Mouse (Mus musculus): ENCODE measurements around the gene Setd5. TPM values are rescaled to one million over a fixed set of nuclear protein-coding genes. Genes with fewer than 3 reads are reported as not detected.

The Setd5 gene
- polyA plus RNA-seq, 1 experiment from 2014 or later: 47.5 TPM

- 88% methylated on average over 2 of the region's 2 CpGs for WGBS
- no peak for ATAC-seq (ENCODE audit: low FRiP score, low read depth)
Measured at GRCm38 (mm10) chr6:113040319-113040718, 36.8 kb upstream of the Setd5 start.

GRCm38 (mm10) chr6:113041215-113041990, 35.8 kb upstream of the Setd5 start:
- 89% methylated on average over 11 of the region's 11 CpGs for WGBS
- no peak for ATAC-seq (ENCODE audit: low FRiP score, low read depth)

More at GRCm38 (mm10) chr6:113040319-113040718, 36.8 kb upstream of the Setd5 start:
- Histone ChIP-seq H3K27ac (replicated peaks) (no peak overlapping the region), H3K4me3 (no peak overlapping the region), H3K36me3 (no peaks in the 10 kb centered on the region), H3K27me3 (no peaks in the 10 kb centered on the region), H3K9ac (no peak overlapping the region), H3K9me3 (no peaks in the 10 kb centered on the region), H3K4me2 (no peak overlapping the region), H3K4me1 (replicated peaks) (peaks cover 17% of the 10 kb centered on the region)

GRCm38 (mm10) chr6:113045575-113045974, 31.6 kb upstream of the Setd5 start:
- H3K9ac ChIP-seq: peak overlapping the region; percentile 58
- H3K4me1 ChIP-seq (replicated peaks): peaks cover 23% of the 10 kb centered on the region
- H3K4me2 ChIP-seq: peak overlapping the region; percentile 72
- H3K36me3 ChIP-seq: peaks cover 10% of the 10 kb centered on the region; the same call in 1 of the 2 replicates
- H3K27ac ChIP-seq (replicated peaks): peak overlapping the region; percentile 83
- peak; percentile 65 for ATAC-seq (ENCODE audit: low FRiP score, low read depth)
- no peaks in the 10 kb centered on the region for H3K9me3 ChIP-seq
- no peaks in the 10 kb centered on the region for H3K27me3 ChIP-seq
- under 1% methylated on average over 11 of the region's 11 CpGs for WGBS
- peak overlapping the region; percentile 55 for H3K4me3 ChIP-seq

More at GRCm38 (mm10) chr6:113041215-113041990, 35.8 kb upstream of the Setd5 start:
- Histone ChIP-seq H3K27ac (replicated peaks) (no peak overlapping the region), H3K4me2 (no peak overlapping the region), H3K4me1 (replicated peaks) (peaks cover 19% of the 10 kb centered on the region), H3K4me3 (no peak overlapping the region), H3K9ac (no peak overlapping the region), H3K27me3 (no peaks in the 10 kb centered on the region), H3K36me3 (no peaks in the 10 kb centered on the region), H3K9me3 (no peaks in the 10 kb centered on the region)

- Histone ChIP-seq H3K27me3 (no peaks in the 10 kb centered on the region), H3K4me3 (peak within 1 kb of the TSS; percentile 55), H3K9ac (peak within 1 kb of the TSS; percentile 58), H3K27ac (replicated peaks) (peak within 1 kb of the TSS; percentile 83), H3K4me2 (peak within 1 kb of the TSS; percentile 72), H3K9me3 (no peaks in the 10 kb centered on the region), H3K4me1 (replicated peaks) (peaks cover 23% of the 10 kb centered on the region), H3K36me3 (peaks cover 15% of the 10 kb centered on the region)
- 1% methylated on average over 59 of the region's 59 CpGs for WGBS
- ATAC-seq (ENCODE audit: low FRiP score, low read depth): peak; percentile 100
Measured at GRCm38 (mm10) chr6:113046041-113046975, 30.9 kb upstream of the Setd5 start, which contains the start of gene Thumpd3. Gene Thumpd3 (plus strand): TSS chr6:113046225.

DNA sequence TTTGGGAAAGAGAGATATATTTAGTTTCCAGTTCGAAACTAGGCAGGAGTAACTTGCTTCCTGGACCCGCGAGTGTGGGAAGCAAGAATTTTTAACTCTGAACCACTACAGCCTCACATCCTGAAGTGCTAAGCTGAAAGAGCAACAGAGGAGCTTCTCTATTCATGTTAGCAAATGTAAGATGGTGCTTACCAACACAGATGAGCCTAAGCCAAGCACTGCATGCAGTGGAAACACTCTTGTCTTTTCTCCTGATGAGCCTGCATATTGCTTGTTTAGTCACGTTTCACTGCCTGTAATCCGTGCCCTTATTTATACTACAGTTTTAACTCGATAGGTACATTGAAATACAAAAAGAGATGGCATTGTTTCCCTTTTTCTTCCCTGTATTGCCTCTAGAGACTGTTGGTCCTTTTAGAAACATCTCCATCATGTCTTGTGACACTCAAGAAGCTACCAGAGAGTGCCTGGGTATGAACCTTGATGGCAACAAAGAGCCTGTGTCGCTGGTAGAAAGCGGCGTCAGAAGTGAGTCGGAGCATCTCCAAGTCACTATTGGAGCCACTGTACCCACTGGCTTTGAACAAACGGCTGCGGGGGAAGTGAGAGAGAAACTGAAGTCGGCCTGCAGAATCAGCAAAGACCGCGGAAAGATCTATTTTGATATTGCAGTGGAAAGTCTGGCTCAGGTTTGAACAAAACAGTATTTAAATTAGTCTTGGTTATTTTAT, 30.0 kb upstream of the Setd5 start:
- peaks cover 20% of the 10 kb centered on the region for H3K36me3 ChIP-seq
- H3K4me3 ChIP-seq: peak overlapping the region; percentile 55
- H3K9me3 ChIP-seq: no peaks in the 10 kb centered on the region
- peak overlapping the region; percentile 55; the same call in 1 of the 2 replicates for H3K9ac ChIP-seq
- H3K4me1 ChIP-seq (replicated peaks): peaks cover 23% of the 10 kb centered on the region
- no peaks in the 10 kb centered on the region for H3K27me3 ChIP-seq
- peak overlapping the region; percentile 83; the same call in 1 of the 2 replicates for H3K27ac ChIP-seq (replicated peaks)
- no peak for ATAC-seq (ENCODE audit: low FRiP score, low read depth)
- peak overlapping the region; percentile 72 for H3K4me2 ChIP-seq
- 69% methylated on average over 15 of the region's 15 CpGs for WGBS

- peaks cover 29% of the 10 kb centered on the region for H3K36me3 ChIP-seq
- H3K27ac ChIP-seq (replicated peaks): no peak overlapping the region
- no peak overlapping the region for H3K4me2 ChIP-seq
- H3K9ac ChIP-seq: no peak overlapping the region
- ATAC-seq (ENCODE audit: low FRiP score, low read depth): no peak
- peaks cover 23% of the 10 kb centered on the region for H3K4me1 ChIP-seq (replicated peaks)
- no peaks in the 10 kb centered on the region for H3K9me3 ChIP-seq
- H3K4me3 ChIP-seq: no peak overlapping the region
- WGBS: 98% methylated on average over 2 of the region's 2 CpGs
- H3K27me3 ChIP-seq: no peaks in the 10 kb centered on the region
Measured at GRCm38 (mm10) chr6:113048371-113048770, 28.8 kb upstream of the Setd5 start.

DNA sequence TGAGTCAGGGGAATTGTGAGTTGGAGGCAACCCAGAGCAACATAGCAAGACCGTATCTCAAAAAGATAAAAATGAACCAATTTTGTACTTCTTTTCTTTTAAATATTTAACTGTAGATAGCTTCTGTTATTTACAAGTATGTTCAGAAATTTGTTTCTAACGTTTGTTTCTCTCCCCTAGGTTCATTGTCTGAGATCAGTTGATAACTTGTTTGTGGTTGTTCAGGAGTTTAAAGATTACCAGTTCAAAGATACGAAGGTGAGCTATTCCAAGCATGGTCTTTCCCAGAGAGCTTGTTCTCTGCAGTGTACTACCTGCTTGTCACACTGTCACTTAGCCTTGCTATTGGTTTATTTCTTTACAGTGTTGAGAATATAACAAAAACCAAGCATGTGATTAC, 28.0 kb upstream of the Setd5 start:
- Histone ChIP-seq H3K4me2 (no peak overlapping the region), H3K27me3 (no peaks in the 10 kb centered on the region), H3K4me3 (no peak overlapping the region), H3K36me3 (peaks cover 32% of the 10 kb centered on the region), H3K27ac (replicated peaks) (no peak overlapping the region), H3K9me3 (no peaks in the 10 kb centered on the region), H3K9ac (no peak overlapping the region), H3K4me1 (replicated peaks) (peaks cover 23% of the 10 kb centered on the region)
- ATAC-seq (ENCODE audit: low FRiP score, low read depth): no peak
- WGBS: 94% methylated on average over 3 of the region's 3 CpGs

DNA sequence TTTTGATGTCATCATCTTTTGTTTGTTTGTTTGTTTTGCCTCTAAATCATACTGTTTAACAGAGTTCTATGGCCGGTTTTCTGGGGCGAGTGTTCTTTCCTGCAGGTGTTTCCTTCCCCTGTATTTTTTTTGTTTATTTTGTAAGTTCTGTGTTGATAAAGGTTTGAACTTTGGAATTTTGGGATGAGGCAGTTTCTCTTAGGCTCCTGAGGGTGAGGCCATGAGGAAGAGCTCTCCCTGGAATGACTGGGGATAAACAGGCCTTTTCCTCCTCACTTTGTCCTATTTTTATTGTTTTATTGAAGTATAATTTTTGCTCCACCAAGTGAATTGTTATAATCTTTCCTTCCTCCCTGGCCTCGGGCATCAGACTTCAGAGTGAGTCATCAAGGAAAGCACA, 24.2 kb upstream of the Setd5 start:
- Histone ChIP-seq H3K36me3 (peaks cover 57% of the 10 kb centered on the region), H3K4me1 (replicated peaks) (peaks cover 3% of the 10 kb centered on the region; the same call in 1 of the 2 replicates), H3K4me3 (no peak overlapping the region), H3K27ac (replicated peaks) (no peak overlapping the region), H3K27me3 (no peaks in the 10 kb centered on the region), H3K9ac (no peak overlapping the region), H3K4me2 (no peak overlapping the region), H3K9me3 (no peaks in the 10 kb centered on the region)
- WGBS: 83% methylated on average over 3 of the region's 3 CpGs
- no peak for ATAC-seq (ENCODE audit: low FRiP score, low read depth)

- H3K9me3 ChIP-seq: no peaks in the 10 kb centered on the region
- H3K27me3 ChIP-seq: no peaks in the 10 kb centered on the region
- no peak overlapping the region for H3K4me2 ChIP-seq
- 91% methylated on average over 6 of the region's 6 CpGs for WGBS
- no peak for ATAC-seq (ENCODE audit: low FRiP score, low read depth)
- H3K36me3 ChIP-seq: peaks cover 65% of the 10 kb centered on the region
- H3K4me1 ChIP-seq (replicated peaks): no peaks in the 10 kb centered on the region
- no peak overlapping the region for H3K4me3 ChIP-seq
- no peak overlapping the region for H3K9ac ChIP-seq
- H3K27ac ChIP-seq (replicated peaks): no peak overlapping the region
Measured at GRCm38 (mm10) chr6:113054552-113055107, 22.5 kb upstream of the Setd5 start.

DNA sequence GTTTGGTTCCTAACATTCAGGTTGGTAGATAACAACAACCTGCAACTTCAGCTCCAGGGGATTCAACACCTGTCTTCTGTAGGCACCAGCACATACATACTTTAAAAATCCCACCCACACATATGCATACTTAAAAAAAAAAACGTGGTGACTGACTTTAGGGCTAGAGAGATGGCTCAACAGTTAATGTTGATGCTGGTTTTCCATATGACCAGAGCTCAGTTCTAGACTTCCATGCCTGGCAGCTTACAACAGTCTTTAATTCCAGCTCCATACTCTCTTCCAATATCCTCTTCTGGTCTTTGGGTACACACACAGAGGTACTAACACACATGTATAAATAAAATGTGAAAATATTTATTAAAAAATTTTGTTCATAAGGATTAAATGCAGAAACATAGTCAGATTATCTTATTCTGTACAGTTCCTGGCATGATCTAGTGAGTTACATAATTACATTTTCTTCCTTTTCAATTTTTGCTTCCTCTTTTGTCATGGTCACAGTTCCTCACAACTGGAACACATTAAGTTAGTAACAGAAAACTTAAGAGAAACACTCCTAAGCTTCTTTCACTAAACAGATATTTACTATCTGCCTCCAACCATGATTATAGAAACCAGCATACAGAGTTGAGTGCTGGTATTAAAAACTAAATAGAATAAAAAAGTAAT, 16.1 kb upstream of the Setd5 start:
- H3K27ac ChIP-seq (replicated peaks): no peak overlapping the region
- ATAC-seq (ENCODE audit: low FRiP score, low read depth): no peak
- no peak overlapping the region for H3K4me3 ChIP-seq
- peaks cover 82% of the 10 kb centered on the region for H3K36me3 ChIP-seq
- H3K4me2 ChIP-seq: no peak overlapping the region
- H3K4me1 ChIP-seq (replicated peaks): no peaks in the 10 kb centered on the region; the same call in 1 of the 2 replicates
- 81% methylated on average over 1 of the region's 1 CpGs for WGBS
- no peaks in the 10 kb centered on the region for H3K9me3 ChIP-seq
- H3K9ac ChIP-seq: no peak overlapping the region
- no peaks in the 10 kb centered on the region for H3K27me3 ChIP-seq

DNA sequence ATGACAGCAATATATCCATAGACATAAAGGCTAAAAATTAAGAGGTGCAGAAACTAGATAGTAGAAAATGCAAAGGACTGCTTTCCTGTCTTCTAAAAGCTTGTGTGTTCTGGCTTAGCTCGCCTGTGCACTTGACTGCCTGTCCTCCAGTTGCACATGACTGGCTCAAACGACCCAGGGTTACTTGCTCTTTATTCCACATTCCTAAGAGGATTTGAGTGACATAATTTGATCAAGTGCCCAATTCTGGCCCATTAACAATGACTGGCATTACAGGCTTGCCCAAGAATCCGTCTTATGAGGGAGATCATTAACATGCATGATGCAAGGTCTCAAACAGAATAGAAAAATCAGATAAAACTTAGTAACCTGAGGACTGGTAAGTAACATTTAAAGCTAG, 14.9 kb upstream of the Setd5 start:
- Histone ChIP-seq H3K4me1 (replicated peaks) (no peaks in the 10 kb centered on the region; the same call in 1 of the 2 replicates), H3K4me2 (no peak overlapping the region), H3K4me3 (no peak overlapping the region), H3K9ac (no peak overlapping the region), H3K9me3 (no peaks in the 10 kb centered on the region), H3K27ac (replicated peaks) (no peak overlapping the region), H3K27me3 (no peaks in the 10 kb centered on the region), H3K36me3 (peaks cover 86% of the 10 kb centered on the region)
- ATAC-seq (ENCODE audit: low FRiP score, low read depth): no peak
- WGBS: 57% methylated on average over 3 of the region's 3 CpGs
